Mouse (Mus musculus): Measurements from ENCODE around the gene Olfr344.

GRCm38 (mm10) chr2:36565156-36565555 is 1.3 kb upstream of the Olfr344 start:
- TF ChIP-seq CTCF (IDR thresholded peaks at IDR 0.05; ENCODE audit: insufficient read depth, low read depth, low read length) (no peak), POLR2A (IDR thresholded peaks at IDR 0.05; ENCODE audit: insufficient read depth, low read depth, low read length) (no peak)

All from olfactory bulb, adult 2 months (tissue).